Mouse (Mus musculus) ES-E14 (cell line): ENCODE results near the gene Noc2l.

Experiments
- CHD2 ChIP-seq: IDR thresholded peaks from 2 replicates; pipeline ENCODE4 v1.6.1; 2014; ENCODE audit warnings: mild to moderate bottlenecking, low read depth, low read length, inconsistent platforms
- HCFC1 ChIP-seq: IDR thresholded peaks from 2 replicates; pipeline ENCODE4 v1.6.1; 2012; ENCODE audit warnings: low read length, inconsistent platforms, borderline replicate concordance; ENCODE audit not compliant: insufficient read depth
- MAFK ChIP-seq: IDR thresholded peaks from 2 replicates; pipeline ENCODE4 v1.6.1; 2014; ENCODE audit warnings: mild to moderate bottlenecking, low read depth, low read length, inconsistent platforms; ENCODE audit not compliant: insufficient read depth
- ZC3H11A ChIP-seq: IDR thresholded peaks from 2 replicates; pipeline ENCODE4 v1.6.1; 2012; ENCODE audit warnings: low read depth, mild to moderate bottlenecking, inconsistent platforms, low read length, borderline replicate concordance

DNA sequence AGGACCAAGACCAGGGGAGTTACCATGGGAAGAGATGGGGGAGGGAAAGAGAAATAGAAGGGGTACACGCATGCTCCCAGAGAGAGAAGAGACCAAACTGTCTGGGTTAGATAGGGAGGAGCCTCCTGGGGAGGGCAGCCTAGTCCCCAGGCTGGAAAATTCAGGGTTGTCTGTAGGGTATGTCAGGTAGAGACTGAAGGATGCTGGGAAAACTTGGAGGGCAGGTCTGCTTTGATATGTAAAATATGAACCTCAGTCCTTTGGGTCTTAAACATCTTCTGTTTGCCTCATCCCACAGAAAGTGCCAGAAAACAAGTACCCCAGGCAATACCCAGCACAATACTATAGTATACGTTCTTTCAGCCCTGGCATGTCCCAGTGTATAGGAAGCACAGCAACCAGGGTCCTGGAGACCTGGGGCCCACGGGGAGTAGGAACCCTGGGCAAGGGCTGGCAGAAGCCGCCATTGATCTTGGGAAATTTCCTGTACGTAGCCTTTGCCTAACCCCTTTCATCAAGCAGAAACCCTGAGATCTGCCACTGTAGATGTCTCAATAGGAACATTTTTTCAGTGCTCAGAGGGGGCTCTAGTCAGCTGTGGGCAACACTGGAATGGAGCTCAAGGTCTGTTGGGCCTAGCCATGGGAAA, 47.5 kb upstream of the Noc2l start:
- TF ChIP-seq MAFK = no peak
- no peak for TF ChIP-seq ZC3H11A
- TF ChIP-seq HCFC1 = no peak
- TF ChIP-seq CHD2 = no peak
